Mouse (Mus musculus): ENCODE measurements around the gene Spata25. TPM values are rescaled to one million over a fixed set of nuclear protein-coding genes. Genes with fewer than 3 reads are reported as not detected.
"Not testable (repeated sequence)": the region's sequence is repeated elsewhere in the genome, so short reads cannot be mapped to it uniquely, and the experiment has no call there.

The Spata25 gene
- total RNA-seq (2021) = under 1 TPM; 0.60 to 0.68 TPM
- polyA plus RNA-seq (2012; rRNA removed) = 0.23 TPM in 1 of 2 replicates, not detected in the other
- long read RNA-seq = 0 reads

- Histone ChIP-seq H3K9ac (ENCODE audit: low read depth, low read length) (no peak within 1 kb of the TSS), H3K4me1 (ENCODE audit: control insufficient read depth, insufficient read depth, low read length) (peaks cover 1% of the 10 kb centered on the region; the same call in 1 of the 2 replicates), H3K27ac (no peak within 1 kb of the TSS), H3K27me3 (ENCODE audit: control insufficient read depth, insufficient read depth, low read length) (no peaks in the 10 kb centered on the region), H3K4me3 (no peak within 1 kb of the TSS), H3K36me3 (ENCODE audit: control insufficient read depth, insufficient read depth, low read length) (no peaks in the 10 kb centered on the region), H3K79me2 (replicated peaks; ENCODE audit: control insufficient read depth, insufficient read depth, low read length) (no peaks in the 10 kb centered on the region)
- intact Hi-C loops (cut with DNase I) = no loop called here
- 87% methylated on average over 6 of the region's 6 CpGs for WGBS
- TF ChIP-seq CTCF (IDR thresholded peaks at IDR 0.05) = no peak
- TF ChIP-seq POLR2A (IDR thresholded peaks at IDR 0.05; ENCODE audit: insufficient read depth, low read depth, low read length) = no peak
- TF ChIP-seq EP300 (IDR thresholded peaks at IDR 0.05; ENCODE audit: insufficient read depth, low read depth, low read length) = no peak
- no peak for DNase-seq
Measured at GRCm38 (mm10) chr2:164828437-164828836, at the start of gene Spata25. Spata25 (minus strand) TSS chr2:164828537.

- 78% methylated on average over 11 of the region's 11 CpGs for WGBS
- intact Hi-C loops (cut with DNase I) = loop anchor here (2.0 kb wide), 1 partner anchor 21 kb away; the partner anchor contains the start of gene Pltp
- H3K79me2 ChIP-seq (replicated peaks; ENCODE audit: control insufficient read depth, insufficient read depth, low read length); DNase-seq; H3K4me3 ChIP-seq; H3K27me3 ChIP-seq (ENCODE audit: control insufficient read depth, insufficient read depth, low read length); H3K9ac ChIP-seq (ENCODE audit: low read depth, low read length); H3K36me3 ChIP-seq (ENCODE audit: control insufficient read depth, insufficient read depth, low read length): not testable (repeated sequence)
- peak; percentile 44 for TF ChIP-seq CTCF (IDR thresholded peaks at IDR 0.05)
- H3K27ac ChIP-seq = peak overlapping the region; percentile 100
- H3K4me1 ChIP-seq (ENCODE audit: control insufficient read depth, insufficient read depth, low read length) = peaks cover 18% of the 10 kb centered on the region
Measured at GRCm38 (mm10) chr2:164877376-164878215, 49.3 kb upstream of the Spata25 start.

- H3K27me3 ChIP-seq (ENCODE audit: control insufficient read depth, insufficient read depth, low read length); H3K4me3 ChIP-seq; H3K36me3 ChIP-seq (ENCODE audit: control insufficient read depth, insufficient read depth, low read length); H3K79me2 ChIP-seq (replicated peaks; ENCODE audit: control insufficient read depth, insufficient read depth, low read length); H3K9ac ChIP-seq (ENCODE audit: low read depth, low read length); DNase-seq; intact Hi-C loops (cut with DNase I): not testable (repeated sequence)
- Histone ChIP-seq H3K4me1 (ENCODE audit: control insufficient read depth, insufficient read depth, low read length) (peaks cover 16% of the 10 kb centered on the region), H3K27ac (peak overlapping the region; percentile 96)
- peak; percentile 50 for TF ChIP-seq CTCF (IDR thresholded peaks at IDR 0.05)
- 55% methylated on average over 2 of the region's 2 CpGs for WGBS
Measured at GRCm38 (mm10) chr2:164875648-164876047, 47.3 kb upstream of the Spata25 start.

- WGBS = 16% methylated on average over 1 of the region's 1 CpGs
- Histone ChIP-seq H3K4me1 (ENCODE audit: control insufficient read depth, insufficient read depth, low read length) (peaks cover 15% of the 10 kb centered on the region), H3K36me3 (ENCODE audit: control insufficient read depth, insufficient read depth, low read length) (peaks cover 3% of the 10 kb centered on the region; the same call in 1 of the 2 replicates), H3K79me2 (replicated peaks; ENCODE audit: control insufficient read depth, insufficient read depth, low read length) (no peaks in the 10 kb centered on the region), H3K9ac (ENCODE audit: low read depth, low read length) (peak overlapping the region; percentile 53), H3K27me3 (ENCODE audit: control insufficient read depth, insufficient read depth, low read length) (no peaks in the 10 kb centered on the region), H3K4me3 (peak overlapping the region; percentile 37), H3K27ac (peak overlapping the region; percentile 96)
- TF ChIP-seq EP300 (IDR thresholded peaks at IDR 0.05; ENCODE audit: insufficient read depth, low read depth, low read length) (peak; percentile 77; the same call in 1 of the 2 replicates), CTCF (IDR thresholded peaks at IDR 0.05) (no peak), POLR2A (IDR thresholded peaks at IDR 0.05; ENCODE audit: insufficient read depth, low read depth, low read length) (peak; percentile 81)
- DNase-seq = peak; percentile 66 to 79
- intact Hi-C loops (cut with DNase I) = no loop called here
Measured at GRCm38 (mm10) chr2:164874239-164874769, 46.0 kb upstream of the Spata25 start.

GRCm38 (mm10) chr2:164873621-164874020, 45.3 kb upstream of the Spata25 start:
- WGBS = 50% methylated on average over 3 of the region's 3 CpGs
- Histone ChIP-seq H3K36me3 (ENCODE audit: control insufficient read depth, insufficient read depth, low read length) (peaks cover 3% of the 10 kb centered on the region; the same call in 1 of the 2 replicates), H3K9ac (ENCODE audit: low read depth, low read length) (peak overlapping the region; percentile 37), H3K27me3 (ENCODE audit: control insufficient read depth, insufficient read depth, low read length) (no peaks in the 10 kb centered on the region), H3K27ac (peak overlapping the region; percentile 96), H3K4me3 (peak overlapping the region; percentile 37), H3K4me1 (ENCODE audit: control insufficient read depth, insufficient read depth, low read length) (peaks cover 15% of the 10 kb centered on the region), H3K79me2 (replicated peaks; ENCODE audit: control insufficient read depth, insufficient read depth, low read length) (no peaks in the 10 kb centered on the region)
- intact Hi-C loops (cut with DNase I) = no loop called here
- DNase-seq = no peak
- TF ChIP-seq EP300 (IDR thresholded peaks at IDR 0.05; ENCODE audit: insufficient read depth, low read depth, low read length) (no peak), CTCF (IDR thresholded peaks at IDR 0.05) (no peak), POLR2A (IDR thresholded peaks at IDR 0.05; ENCODE audit: insufficient read depth, low read depth, low read length) (no peak)

All from heart, adult 2 months (tissue).